Mouse (Mus musculus) ZHBTc4 (cell line): ENCODE results near the gene AW011738.

Experiments
- DNase-seq: peaks from one replicate; pipeline ENCODE4 v3.0.0-alpha.2; 2011; ENCODE audit warnings: low read depth, low spot score

The AW011738 gene

DNA sequence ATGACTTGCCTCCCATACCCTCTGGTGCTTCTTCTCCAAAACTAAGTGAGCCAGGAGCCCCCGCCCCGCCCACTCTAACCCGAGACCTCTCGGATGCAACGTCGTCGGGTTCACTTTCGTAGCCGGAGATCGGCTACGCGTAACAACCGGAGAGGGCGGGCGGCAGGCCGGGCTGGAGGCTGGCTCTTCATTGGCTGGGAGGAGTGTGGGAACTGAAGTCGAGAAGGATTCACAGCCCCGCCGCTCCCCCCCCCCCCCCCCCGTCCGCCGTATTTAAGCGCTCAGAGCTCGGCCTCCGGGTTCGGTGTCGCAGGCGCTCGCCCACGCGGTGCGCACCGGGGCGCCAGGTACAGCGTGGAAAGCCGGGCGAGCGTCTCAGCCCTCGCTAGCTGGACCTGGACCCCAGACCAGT lies at the start of gene AW011738:
Gene AW011738 (plus strand): TSS at position 304 of the 412 bp plus-strand sequence.
- peak; percentile 79 for DNase-seq

DNA sequence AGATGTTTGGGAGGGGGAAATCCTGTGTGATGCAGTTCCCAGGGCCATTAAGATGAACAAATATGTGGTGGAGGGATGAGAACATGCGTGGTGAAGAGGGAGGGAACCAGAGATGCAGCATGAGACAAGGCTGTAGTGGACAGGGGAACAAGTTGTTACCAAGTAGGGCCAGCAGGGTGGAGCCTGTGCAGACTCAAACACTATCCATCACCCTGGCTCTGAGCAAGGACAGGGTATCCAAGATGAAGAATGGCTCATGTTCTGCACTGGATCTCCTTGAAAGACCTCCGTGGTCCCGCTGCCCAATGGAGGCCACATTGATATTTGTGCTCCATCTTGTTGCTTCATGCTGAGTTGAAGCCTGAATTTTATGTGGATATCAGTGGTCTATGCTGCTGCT lies 48.3 kb upstream of the AW011738 start:
- no peak for DNase-seq

DNA sequence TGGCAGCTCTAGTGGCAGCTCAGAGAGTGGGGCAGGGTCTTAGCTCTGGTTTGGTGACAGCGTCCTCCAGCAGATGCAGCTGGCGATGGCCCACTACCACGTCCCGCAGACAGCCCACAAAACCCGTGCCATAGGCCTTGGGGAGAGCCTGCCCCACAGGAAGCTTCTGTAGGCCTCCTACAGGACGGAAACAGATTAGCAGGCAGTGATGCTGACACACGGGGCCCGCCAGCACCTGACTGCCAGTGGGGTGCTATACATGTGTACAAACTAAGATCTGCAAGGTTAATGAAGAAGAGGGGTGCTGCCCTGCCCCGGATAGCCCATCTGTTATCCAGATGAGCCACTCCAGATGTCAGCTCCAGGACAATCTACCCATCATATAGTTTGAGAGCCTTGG lies 36.6 kb upstream of the AW011738 start:
- peak; percentile 70 for DNase-seq

DNA sequence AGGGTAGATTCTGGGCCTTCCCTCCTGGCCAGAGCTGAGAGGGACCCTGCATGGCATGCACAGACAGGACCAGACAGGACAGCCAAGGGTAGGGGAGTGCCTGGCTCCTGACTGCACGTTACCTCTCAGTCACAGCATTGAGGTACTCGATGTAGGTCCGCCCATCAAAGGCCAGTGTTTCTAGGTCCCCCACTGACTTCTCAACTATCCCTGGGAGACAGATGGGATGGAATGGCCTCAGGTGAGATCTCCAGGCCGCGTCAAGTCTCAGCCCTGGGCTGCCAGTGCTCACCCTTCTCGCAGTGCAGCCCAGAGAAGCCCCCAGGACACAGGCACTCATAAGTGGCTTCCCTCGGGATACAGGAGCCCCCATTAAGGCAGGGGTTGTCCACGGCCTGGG lies 34.5 kb upstream of the AW011738 start:
- no peak for DNase-seq

DNA sequence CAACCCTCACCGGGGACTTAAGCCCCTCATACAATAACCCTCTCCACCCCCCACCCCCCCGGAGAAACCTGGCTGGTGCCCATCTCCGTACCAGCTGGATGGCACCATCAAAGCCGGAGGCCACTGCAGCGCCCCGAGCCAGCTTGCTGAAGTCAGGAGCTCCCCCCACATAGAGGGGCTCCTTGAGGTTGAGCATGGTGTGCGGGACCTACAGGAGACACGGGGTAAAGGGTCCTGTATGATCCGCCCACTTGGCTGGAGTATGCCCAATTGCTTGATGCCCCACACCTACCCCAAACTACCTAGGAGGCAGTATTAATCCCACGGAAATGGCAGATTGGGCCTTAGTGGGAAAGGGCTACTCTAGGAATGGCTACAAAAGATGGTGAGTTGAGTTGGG lies 34.0 kb upstream of the AW011738 start:
- no peak for DNase-seq

DNA sequence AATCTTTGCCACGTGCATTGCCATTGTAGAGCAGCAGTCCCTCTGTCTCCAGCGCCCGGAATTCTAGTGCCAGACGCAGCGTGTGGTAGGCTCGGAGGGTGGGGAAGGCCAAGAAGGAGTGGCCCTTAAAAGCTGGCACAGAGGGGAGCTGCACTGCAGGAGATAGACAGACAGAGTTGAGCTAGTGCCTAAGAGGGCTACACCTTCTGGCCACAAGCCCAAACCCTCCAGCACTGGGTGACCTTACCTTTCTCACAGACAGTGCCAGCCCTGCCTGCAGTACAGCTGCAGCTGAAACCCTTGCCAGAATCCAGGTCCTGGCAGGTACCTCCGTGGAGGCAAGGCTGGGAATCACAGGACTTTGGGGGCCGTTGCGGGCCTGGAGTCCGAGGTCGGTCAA lies 31.3 kb upstream of the AW011738 start:
- no peak for DNase-seq

DNA sequence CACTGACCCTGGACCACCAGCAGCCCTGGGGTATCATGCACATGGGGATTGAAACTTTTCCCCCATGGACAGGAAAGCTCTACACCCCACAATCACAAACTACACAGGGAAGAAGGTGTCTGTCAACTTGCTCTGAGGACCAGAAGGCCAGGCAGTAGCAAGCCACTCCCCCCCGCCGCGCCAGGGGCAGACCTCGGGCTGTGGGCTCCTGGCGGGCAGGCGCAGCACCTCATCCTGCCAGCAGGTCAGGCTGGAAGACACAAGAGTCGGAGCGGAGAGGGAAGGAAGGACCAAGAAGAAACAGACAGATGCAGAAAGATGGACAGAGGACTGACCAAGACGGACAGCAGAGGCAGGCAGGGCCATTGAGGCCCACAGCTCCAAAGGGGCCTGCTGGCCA lies 25.5 kb upstream of the AW011738 start:
- DNase-seq, result peak; percentile 81

DNA sequence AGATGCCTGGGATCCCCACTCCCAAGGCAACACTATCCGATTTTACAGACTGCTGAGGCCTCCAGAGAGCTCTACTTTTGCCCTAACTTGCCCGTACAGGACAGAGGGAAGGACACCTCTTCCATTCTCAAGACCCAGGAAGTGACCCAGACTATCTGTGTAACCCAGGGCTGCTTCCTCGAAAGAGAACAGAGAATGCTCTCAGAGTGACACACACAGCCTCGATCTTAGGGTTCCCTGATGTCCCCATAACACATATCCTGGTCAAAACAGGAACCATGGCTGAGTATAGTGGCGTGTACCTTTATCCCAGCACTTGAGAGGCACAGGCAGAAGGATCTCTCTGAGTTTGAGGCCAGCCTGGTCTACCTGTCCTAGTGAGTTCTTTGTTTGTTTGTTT lies 19.4 kb upstream of the AW011738 start:
- no peak for DNase-seq

DNA sequence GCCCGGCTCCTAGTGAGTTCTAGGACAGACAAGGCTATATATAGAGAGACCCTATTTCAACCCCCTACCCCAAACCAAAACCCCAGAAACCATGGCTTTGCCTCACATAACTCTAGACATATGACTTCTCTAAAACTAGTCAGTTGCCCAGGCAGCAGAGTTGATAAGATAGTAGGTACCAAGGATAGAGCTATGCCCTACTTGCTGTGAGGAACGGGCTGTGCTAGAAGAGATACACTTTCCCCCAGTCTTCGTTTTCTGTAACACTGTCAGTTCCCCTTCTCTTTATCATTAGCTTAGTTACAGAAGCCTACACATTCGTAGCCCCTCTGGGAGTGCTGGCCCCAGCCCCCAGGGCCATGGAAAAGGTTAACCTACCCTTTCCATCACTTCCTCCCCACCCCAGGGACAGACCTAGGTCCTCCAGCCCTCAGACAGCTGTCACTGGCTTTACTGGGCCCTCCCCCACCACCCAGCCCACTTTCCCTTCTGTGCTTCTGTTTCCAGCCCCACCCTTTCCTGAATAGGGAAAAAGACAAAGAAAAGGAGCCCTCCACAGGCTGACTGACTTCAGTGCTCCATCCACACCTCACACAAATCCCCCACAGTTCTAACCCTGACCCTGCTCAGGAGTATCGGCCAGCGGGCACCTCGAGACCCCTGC lies 18.7 kb upstream of the AW011738 start:
- peak; percentile 75 for DNase-seq

DNA sequence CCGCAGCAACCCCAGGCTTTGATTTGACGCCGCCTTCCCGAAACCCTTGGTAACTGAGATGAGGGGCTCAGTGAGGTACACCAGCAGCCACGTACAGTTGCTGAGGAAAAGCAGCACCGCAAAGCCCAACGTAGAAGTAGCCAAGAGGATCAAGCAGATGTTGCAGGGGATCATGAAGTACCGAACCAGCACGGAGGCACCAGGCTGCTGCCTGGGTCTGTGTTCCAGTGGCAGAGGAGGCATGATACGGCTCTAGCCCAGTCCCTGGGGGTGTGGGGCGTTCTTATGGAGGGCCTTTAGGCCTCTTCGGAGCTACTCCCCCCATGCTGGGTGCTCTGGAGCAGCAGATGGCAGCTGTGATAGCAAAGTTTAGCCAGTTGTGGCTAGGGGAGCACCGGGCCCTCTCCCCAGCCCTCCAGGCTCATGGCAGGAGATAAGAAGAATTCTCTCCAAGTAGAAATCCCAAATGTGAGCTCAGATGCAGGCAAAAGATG lies 17.6 kb upstream of the AW011738 start:
- DNase-seq, result no peak

DNA sequence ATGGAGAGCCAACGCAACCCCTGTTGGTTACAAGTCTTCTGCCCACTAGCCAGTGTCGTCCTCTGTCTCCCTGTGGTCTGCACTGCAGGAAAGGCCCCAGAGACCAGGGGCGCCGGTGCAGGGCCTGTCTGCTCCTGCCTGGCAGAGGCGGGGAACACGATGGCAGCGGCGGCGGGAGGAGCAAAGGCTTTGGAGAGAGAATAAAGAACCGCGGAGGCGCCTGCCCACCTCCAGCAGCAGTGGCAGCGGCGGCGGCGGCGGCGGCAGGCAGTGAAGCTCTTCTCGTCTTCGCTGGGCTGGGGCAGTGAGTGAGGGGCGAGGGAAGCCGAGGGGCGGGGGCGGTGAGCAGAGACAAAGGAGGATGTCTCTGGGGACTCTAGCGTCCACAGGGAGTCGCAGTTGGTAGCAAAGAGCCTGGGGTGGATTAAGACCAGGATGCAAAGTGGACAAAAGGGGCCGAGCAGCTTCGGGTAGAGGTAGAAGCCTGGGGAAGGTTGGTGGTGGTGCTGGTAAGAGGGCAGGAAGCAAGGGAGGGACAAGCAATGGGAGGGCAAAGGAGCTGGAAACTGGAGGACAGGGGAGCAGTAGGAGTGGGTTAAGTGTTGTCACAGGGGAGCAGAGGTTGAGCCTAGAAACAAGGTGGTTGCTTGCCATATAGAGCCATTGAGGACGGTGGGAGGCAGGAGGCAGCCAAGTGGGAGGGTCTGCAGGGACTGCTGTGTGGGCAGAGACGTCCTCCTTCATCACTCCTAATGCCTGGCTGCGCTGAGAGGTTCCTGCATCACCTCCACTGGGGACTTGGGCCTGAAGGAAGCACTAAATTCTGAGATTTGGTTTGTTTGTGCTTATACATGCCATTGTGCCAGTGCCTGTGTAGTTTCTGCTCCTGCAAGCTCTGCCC lies 16.9 kb upstream of the AW011738 start:
- no peak for DNase-seq

DNA sequence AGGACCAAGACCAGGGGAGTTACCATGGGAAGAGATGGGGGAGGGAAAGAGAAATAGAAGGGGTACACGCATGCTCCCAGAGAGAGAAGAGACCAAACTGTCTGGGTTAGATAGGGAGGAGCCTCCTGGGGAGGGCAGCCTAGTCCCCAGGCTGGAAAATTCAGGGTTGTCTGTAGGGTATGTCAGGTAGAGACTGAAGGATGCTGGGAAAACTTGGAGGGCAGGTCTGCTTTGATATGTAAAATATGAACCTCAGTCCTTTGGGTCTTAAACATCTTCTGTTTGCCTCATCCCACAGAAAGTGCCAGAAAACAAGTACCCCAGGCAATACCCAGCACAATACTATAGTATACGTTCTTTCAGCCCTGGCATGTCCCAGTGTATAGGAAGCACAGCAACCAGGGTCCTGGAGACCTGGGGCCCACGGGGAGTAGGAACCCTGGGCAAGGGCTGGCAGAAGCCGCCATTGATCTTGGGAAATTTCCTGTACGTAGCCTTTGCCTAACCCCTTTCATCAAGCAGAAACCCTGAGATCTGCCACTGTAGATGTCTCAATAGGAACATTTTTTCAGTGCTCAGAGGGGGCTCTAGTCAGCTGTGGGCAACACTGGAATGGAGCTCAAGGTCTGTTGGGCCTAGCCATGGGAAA lies 14.8 kb upstream of the AW011738 start:
- DNase-seq, result no peak

DNA sequence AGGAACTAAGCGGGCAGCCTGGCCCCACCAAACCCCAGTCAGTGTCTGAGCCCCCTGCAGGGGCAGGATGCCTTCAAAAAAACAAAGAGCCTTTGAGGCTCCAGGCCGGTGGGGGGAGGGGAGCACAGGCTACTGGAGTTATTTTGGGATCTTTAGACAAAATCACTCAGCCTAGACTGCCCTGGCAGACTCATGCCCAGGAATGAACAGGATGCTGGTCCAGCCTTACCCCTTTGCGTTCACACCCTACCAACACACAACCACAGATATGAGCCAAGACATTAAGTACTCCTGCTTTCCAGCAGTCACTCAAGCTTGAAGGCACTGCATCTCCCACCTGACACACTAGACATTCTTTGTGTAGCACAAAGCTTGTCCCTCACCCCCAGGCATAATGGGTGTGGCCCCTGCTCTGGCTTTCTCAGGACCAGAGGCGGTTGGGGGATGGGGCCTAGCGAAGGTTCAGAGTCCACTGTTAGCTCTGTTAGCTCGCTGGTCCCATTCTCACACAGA lies 14.2 kb upstream of the AW011738 start:
- DNase-seq, result peak; percentile 98

DNA sequence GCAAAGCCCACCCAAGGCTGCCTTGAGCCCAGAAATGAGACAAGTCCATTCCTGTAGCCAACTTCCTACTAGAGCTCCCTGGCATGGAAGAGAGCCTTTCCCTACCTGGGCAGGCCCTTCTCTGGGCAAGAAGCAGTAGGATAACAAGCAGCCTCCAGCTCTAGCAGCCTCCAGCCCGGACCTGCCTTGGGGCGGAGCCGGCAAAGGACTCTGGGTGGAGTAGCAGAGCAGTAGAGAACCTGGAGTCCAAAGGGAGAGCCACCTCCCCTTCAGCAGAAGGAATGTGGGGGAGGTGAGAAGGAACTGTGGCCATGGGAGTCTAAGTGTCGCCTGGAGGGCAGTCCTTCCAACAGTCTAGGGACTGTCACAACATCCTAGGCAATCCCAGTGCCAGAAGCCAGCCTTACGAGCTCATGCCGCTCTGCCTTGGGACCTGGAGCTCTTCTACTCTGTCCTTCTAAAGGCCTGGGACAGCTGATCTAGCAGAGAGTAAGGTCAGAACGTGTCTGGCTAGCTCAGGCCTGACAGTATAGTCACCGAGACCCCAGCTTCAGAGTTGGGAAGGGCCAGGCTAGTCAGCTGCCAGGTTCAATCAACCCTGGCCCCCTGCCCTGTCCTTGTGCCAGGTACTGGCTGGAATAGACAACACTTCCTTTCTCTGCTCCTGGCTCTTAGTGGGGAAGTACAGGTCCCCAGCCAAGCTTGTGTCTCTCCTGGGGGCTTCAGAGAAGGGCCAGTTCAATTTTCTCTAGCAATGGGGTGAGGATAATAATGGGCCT lies 10.5 kb upstream of the AW011738 start:
- peak; percentile 90 for DNase-seq

DNA sequence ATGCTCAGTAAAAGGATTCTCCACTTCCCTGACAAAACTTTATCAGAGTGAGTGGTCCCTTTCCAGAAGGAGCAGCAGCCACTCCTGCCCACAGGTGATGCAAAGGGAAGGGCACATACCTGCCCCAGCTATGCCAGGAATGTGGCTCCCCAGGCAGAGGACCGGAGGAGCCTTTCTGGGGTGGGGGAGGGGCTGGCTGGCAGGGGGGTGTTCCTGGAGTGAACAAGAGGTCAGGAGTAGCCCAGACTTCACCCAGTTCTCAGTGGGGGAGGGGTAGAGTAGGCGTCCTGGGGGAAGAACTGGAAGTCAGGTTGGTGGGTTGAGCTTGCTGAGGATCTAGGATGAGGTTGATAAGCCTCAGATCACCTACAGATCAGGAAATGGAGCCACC lies 9.9 kb upstream of the AW011738 start:
- peak; percentile 94 for DNase-seq

DNA sequence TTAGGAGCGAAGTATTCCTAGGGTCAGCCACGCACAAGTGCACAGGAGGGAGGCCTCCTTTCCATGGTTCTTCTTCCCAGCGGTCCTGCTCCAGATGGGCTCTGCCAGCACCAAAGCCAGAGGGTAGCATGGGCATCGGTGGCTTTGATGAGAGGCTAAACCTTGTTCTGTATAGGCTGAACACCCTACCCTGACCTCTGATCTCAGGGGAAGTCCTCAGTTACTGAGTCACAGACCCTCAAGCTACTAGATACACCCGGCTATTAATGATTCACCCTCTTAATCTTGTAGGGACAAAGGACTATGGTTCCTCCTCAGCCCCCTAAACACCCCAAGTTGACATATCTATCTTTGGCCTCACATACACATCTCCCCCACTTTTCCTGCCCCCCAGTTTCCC lies 9.2 kb upstream of the AW011738 start:
- no peak for DNase-seq

DNA sequence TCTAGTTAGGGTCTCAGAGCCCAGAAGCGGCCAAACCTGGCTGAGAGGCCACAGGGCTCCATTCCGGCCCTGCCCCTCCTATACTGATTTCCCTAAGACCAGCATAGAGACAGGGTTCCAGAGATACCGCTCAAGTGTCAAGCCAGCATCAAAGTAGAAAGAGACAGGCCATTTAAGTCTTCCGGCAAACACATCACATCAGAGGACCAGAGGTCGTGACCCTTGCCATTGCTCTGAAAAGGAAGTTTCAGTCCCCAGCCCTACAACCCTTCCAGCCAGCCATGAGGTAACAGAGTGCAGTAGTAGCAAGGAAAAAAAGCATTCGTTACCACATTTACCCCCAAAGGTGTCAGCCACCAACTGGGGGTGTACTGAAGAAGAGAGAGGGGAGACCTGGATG lies 8.8 kb upstream of the AW011738 start:
- DNase-seq, result peak; percentile 54

DNA sequence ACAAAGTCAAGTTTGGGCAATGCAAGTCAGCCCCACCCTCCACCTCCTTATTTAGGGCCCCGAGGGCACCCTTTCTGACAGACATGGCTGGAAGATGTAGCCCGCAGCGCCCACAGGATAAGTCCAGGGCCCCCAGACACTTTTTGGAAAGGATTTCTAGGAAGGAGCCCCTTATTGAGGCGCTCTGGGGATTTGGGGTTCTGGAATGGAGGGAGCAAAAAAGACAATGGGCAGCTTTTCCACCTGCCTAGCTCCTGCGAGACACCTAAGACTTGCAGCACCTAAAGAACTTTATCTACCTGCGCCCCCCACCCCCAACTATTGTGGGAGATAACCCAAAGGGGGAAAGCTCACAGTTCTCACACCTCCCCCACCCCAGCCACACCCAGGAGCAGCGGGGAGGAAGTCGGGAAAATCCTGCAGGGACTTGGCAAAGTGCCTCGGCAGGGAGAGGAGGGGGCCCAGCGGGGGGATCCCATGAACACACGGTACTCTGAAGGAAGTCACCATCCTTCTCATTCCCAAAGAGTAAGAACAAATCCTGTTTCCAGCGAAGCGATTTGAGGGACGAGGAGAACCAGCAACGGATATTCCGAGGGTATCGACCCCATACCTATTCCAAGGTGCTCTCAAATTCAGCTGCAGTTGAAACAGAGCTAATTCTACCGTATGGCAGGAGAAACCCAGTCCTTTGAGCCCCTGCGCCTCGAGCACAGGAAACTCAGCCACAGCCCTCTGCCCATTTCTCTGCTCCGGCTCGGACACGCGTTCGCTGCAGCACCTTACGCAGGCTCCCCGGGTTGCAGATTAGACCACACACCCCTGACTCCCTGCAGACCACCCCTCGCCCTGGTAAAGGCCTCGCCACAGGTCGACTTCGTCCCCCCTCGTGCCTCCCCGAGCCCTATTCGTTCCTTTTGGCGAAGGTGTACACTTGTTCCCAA lies 6.9 kb upstream of the AW011738 start:
- no peak for DNase-seq

DNA sequence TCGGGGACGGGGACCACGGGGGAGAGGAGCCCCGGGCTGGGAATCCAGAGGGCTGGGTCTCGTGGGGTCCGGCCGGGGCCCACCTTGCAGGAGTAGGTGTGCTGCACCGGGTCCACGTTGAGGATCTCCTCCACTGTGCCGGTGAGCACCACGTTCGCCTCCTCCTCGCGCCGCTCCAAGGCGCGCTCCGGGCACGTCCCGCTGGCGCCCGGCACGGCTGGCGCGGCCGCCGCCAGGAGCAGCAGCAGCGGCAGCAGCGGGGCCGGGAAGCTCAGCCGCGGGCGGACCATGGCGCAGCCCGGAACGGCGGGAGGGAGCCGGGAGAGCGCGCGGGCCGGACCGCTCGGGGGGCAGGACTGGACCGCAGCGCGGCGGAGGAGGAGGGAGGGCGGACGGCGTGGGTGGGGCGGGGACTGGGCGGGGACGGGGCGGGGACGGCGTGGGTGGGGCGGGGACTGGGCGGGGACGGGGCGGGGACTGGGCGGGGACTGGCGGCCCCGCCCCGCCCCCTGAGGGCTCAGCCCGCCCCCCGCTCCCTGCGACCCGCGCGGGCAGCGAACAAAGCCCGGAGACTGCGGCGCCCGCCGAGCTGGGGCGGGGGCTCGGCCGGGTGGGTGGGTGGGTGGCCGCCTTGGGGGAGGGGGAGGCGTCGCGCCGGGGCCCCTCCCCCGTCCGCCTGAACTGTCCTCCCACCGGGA lies 5.8 kb upstream of the AW011738 start, which contains the start of gene Agrn:
Gene Agrn (minus strand): TSS at position 358 of the 698 bp plus-strand sequence.
- DNase-seq, result no peak

DNA sequence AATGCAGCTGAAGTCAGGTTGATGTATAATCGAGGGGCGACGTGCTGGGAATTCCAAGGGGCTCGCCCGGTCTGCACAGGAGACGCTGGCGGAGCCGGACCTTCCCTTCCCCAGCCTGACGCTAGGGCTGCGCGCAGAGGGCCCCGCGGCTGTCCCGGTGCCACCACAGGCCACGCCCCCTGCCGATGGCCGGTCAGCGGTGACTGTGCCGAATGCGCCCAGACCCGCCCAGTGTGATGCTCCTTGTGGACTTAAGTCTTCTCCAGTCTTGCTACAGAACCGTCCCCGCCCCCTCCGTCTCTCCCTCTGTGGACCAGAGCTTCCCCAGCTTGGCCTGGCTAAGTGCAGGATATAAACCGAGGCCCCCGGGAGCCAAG lies 5.3 kb upstream of the AW011738 start:
- DNase-seq, result peak; percentile 93
